Mouse (Mus musculus) spleen, adult 2 months (tissue): ENCODE results near the gene Lhfpl1.

ENCODE experiments used
- CTCF ChIP-seq: fragments of 200-500 bp; IDR thresholded peaks from 2 replicates; pipeline ENCODE4 v1.5.1; 2011; ENCODE audit warnings: mild to moderate bottlenecking, inconsistent platforms; ENCODE audit not compliant: insufficient read depth, insufficient read length, insufficient replicate concordance; ENCODE audit errors: extremely low read depth
- POLR2A ChIP-seq: fragments of 200-500 bp; IDR thresholded peaks from 2 replicates; pipeline ENCODE4 v1.6.1; 2011; ENCODE audit warnings: low read depth, low read length, inconsistent platforms

GRCm38 (mm10) chrX:145272209-145272608 is 76.7 kb downstream of the Lhfpl1 start:
- TF ChIP-seq POLR2A (no peak), CTCF (no peak)
